Mouse (Mus musculus): ENCODE results near the gene Galm. TPM values are rescaled to one million over a fixed set of nuclear protein-coding genes. Genes with fewer than 3 reads are reported as not detected.

Gene Galm
- polyA plus RNA-seq, 1 experiment, result 61.2 TPM

DNA sequence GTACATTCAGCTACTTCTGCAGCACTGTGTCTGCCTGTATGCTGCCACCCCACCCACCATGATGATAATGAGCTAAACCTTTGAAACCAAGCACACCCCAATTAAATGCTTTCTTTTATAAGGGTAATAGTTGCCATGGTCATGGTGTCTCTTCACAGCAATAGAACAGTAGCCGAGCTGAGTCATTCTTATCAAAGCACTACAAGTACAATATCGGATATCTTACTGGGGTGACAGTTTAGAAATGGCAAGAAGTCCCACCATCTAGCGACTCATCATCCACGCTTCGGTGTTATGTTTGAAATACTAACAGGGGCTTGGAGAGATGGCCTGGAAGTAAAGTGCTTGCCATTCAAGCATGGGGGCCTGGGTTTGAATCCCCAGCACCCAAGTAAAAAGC is 106.6 kb downstream of the Galm start:
- no peak overlapping the region for H3K4me3 ChIP-seq (ENCODE audit: insufficient read depth, low read depth, low read length)
- H3K4me1 ChIP-seq (ENCODE audit: control insufficient read depth, insufficient read depth, insufficient read length, low read length), result no peaks in the 10 kb centered on the region

DNA sequence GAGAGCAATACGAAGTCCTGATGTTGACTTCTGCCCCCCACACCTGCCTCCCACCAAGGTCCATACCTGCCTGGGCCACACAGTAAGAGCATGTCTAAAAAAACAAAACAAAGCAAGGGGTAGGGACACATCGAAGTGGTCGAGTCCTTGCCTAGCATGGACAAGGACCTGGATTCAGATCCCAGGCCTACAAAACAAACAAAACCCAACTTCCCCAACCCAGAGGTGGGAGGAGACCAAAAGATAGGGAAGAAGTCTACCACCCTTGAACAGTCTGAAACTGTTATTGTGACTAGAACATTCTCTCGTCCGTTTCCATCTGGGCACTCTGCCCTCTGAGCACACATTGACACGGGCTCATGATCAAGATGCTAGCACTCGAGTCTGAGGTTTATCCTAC is 107.1 kb downstream of the Galm start:
- H3K4me3 ChIP-seq (ENCODE audit: insufficient read depth, low read depth, low read length), result no peak overlapping the region
- H3K27ac ChIP-seq (replicated peaks; ENCODE audit: low read depth, low read length), result no peak overlapping the region
- H3K4me1 ChIP-seq (ENCODE audit: control insufficient read depth, insufficient read depth, insufficient read length, low read length), result no peaks in the 10 kb centered on the region

More for the DNA sequence above, 106.6 kb downstream of the Galm start:
- H3K27ac ChIP-seq (replicated peaks; ENCODE audit: low read depth, low read length), result no peak overlapping the region

Other genes with a start within 250 kb of the Galm start
- gene Atl2, start 231.3 kb upstream of the Galm start, polyA plus RNA-seq (2012; ENCODE audit: insufficient read depth, insufficient read length, missing spikeins), result 38.1 and 50.5 TPM in 2 replicates
- gene Hnrnpll, start 65.1 kb upstream of the Galm start, polyA plus RNA-seq (2012; ENCODE audit: insufficient read depth, insufficient read length, missing spikeins), result 15.9 and 22.5 TPM in 2 replicates
- 33.3 and 35.9 TPM in 2 replicates for gene Srsf7, start 79.8 kb downstream of the Galm start, polyA plus RNA-seq (2012; ENCODE audit: insufficient read depth, insufficient read length, missing spikeins)
- gene Ttc39d, start 80.0 kb downstream of the Galm start, polyA plus RNA-seq (2012; ENCODE audit: insufficient read depth, insufficient read length, missing spikeins), result not detected in 2 replicates
- gene Gemin6, start 97.0 kb downstream of the Galm start, polyA plus RNA-seq (2012; ENCODE audit: insufficient read depth, insufficient read length, missing spikeins), result 4.9 and 8.4 TPM in 2 replicates
- gene Morn2, start 162.7 kb downstream of the Galm start, polyA plus RNA-seq (2012; ENCODE audit: insufficient read depth, insufficient read length, missing spikeins), result 16.0 and 24.1 TPM in 2 replicates
- 4.5 and 4.8 TPM in 2 replicates for gene Dhx57, start 163.0 kb downstream of the Galm start, polyA plus RNA-seq (2012; ENCODE audit: insufficient read depth, insufficient read length, missing spikeins)
- gene Arhgef33, start 179.9 kb downstream of the Galm start, polyA plus RNA-seq (2012; ENCODE audit: insufficient read depth, insufficient read length, missing spikeins), result not detected in 2 replicates
- gene Gm10190, start 246.1 kb downstream of the Galm start, polyA plus RNA-seq (2012; ENCODE audit: insufficient read depth, insufficient read length, missing spikeins), result not detected in 2 replicates